Mouse (Mus musculus) lung, embryonic 15.5 days (tissue): ENCODE measurements around the gene Mcts2. TPM values are rescaled to one million over a fixed set of nuclear protein-coding genes. Genes with fewer than 3 reads are reported as not detected.
A peak's percentile ranks its signal among the peaks of the same experiment; 100 is the strongest.
"Not testable (repeated sequence)": the region's sequence is repeated elsewhere in the genome, so short reads cannot be mapped to it uniquely, and the experiment has no call there.

Experiments
- ATAC-seq: fragments of 200-750 bp; cut with Nextera tagmentation; 2 replicates; pipeline ENCODE4 v1.8.0; 2017; ENCODE audit warnings: moderate number of reproducible peaks, borderline replicate concordance; ENCODE audit not compliant: low FRiP score, low TSS enrichment; ENCODE audit errors: extremely low read depth
- H3K27ac ChIP-seq: fragments of 300-500 bp; sonication (generic); 2 replicates; pipeline ENCODE4 v1.5.1; 2015; ENCODE audit warnings: moderate library complexity, mild to moderate bottlenecking, inconsistent platforms
- H3K27me3 ChIP-seq: fragments of 300-500 bp; sonication (generic); 2 replicates; pipeline ENCODE4 v1.6.1; 2015; ENCODE audit warnings: inconsistent platforms
- H3K36me3 ChIP-seq: fragments of 300-500 bp; sonication (generic); 2 replicates; pipeline ENCODE4 v1.6.1; 2015; ENCODE audit warnings: inconsistent platforms
- H3K4me1 ChIP-seq: fragments of 300-500 bp; sonication (generic); 2 replicates; pipeline ENCODE4 v1.6.1; 2015; ENCODE audit warnings: inconsistent platforms
- H3K4me2 ChIP-seq: fragments of 300-500 bp; sonication (generic); 2 replicates; pipeline ENCODE4 v1.6.1; 2015; ENCODE audit warnings: inconsistent platforms, mild to moderate bottlenecking, moderate library complexity
- H3K4me3 ChIP-seq: fragments of 300-500 bp; sonication (generic); 2 replicates; pipeline ENCODE4 v1.5.1; 2015; ENCODE audit warnings: mild to moderate bottlenecking, inconsistent platforms
- H3K9ac ChIP-seq: fragments of 300-500 bp; sonication (generic); 2 replicates; pipeline ENCODE4 v1.6.1; 2015; ENCODE audit warnings: inconsistent platforms
- H3K9me3 ChIP-seq: fragments of 300-500 bp; sonication (generic); 2 replicates; pipeline ENCODE4 v1.6.1; 2016; ENCODE audit warnings: inconsistent platforms
- WGBS: fragments of 180-500 bp; shearing (Covaris S2); methylation state at CpG from one replicate; pipeline ENCODE4 v1.1.7; 2015; 5-methylcytosine and 5-hydroxymethylcytosine counted together
- polyA plus RNA-seq: library from polyadenylated mRNA; unstranded; fragments of >200 nt; fragmentation: Nextera tagmentation; extraction: Ambion mirVana; gene quantifications from 2 replicates; pipeline ENCODE4 v1.2.1, GENCODE M21; 2015

The Mcts2 gene
- polyA plus RNA-seq = 27.1 and 28.5 TPM in 2 replicates

GRCm38 (mm10) chr2:152686806-152687267, at the start of gene Mcts2:
Gene Mcts2, plus strand, starts transcription at chr2:152687035.
- Histone ChIP-seq H3K4me2 (peak within 1 kb of the TSS; percentile 55), H3K27me3 (no peaks in the 10 kb centered on the region), H3K36me3 (peaks cover 90% of the 10 kb centered on the region), H3K27ac (peak within 1 kb of the TSS; percentile 51), H3K9ac (peak within 1 kb of the TSS; percentile 23), H3K4me3 (peak within 1 kb of the TSS; percentile 47), H3K4me1 (peaks cover 6% of the 10 kb centered on the region; the same call in 1 of the 2 replicates), H3K9me3 (no peaks in the 10 kb centered on the region)
- peak; percentile 95 for ATAC-seq
- 48% methylated on average over 45 of the region's 45 CpGs for WGBS

- no peak for ATAC-seq
- peaks cover 36% of the 10 kb centered on the region for H3K4me1 ChIP-seq
- no peaks in the 10 kb centered on the region; the same call in 1 of the 2 replicates for H3K27me3 ChIP-seq
- no peak overlapping the region for H3K9ac ChIP-seq
- H3K36me3 ChIP-seq = no peaks in the 10 kb centered on the region
- no peak overlapping the region for H3K4me2 ChIP-seq
- peak overlapping the region; percentile 93 for H3K27ac ChIP-seq
- no peak overlapping the region for H3K4me3 ChIP-seq
- WGBS = 72% methylated on average over 4 of the region's 4 CpGs
- H3K9me3 ChIP-seq = no peaks in the 10 kb centered on the region
Measured at GRCm38 (mm10) chr2:152637381-152637780, 49.5 kb upstream of the Mcts2 start.

- Histone ChIP-seq H3K9me3 (no peaks in the 10 kb centered on the region), H3K4me1 (peaks cover 28% of the 10 kb centered on the region), H3K27ac (peak overlapping the region; percentile 67; the same call in 1 of the 2 replicates), H3K36me3 (no peaks in the 10 kb centered on the region), H3K4me2 (no peak overlapping the region), H3K9ac (no peak overlapping the region), H3K27me3 (no peaks in the 10 kb centered on the region; the same call in 1 of the 2 replicates), H3K4me3 (no peak overlapping the region)
- ATAC-seq = no peak
- WGBS = 46% methylated on average over 6 of the region's 6 CpGs
Measured at GRCm38 (mm10) chr2:152638865-152639264, 48.0 kb upstream of the Mcts2 start.

GRCm38 (mm10) chr2:152639406-152640113, 47.3 kb upstream of the Mcts2 start:
- no peaks in the 10 kb centered on the region for H3K9me3 ChIP-seq
- no peak overlapping the region for H3K4me3 ChIP-seq
- H3K27ac ChIP-seq = peak overlapping the region; percentile 67
- H3K4me1 ChIP-seq = peaks cover 28% of the 10 kb centered on the region
- no peaks in the 10 kb centered on the region for H3K27me3 ChIP-seq
- no peak for ATAC-seq
- H3K9ac ChIP-seq = no peak overlapping the region
- H3K4me2 ChIP-seq = no peak overlapping the region
- no peaks in the 10 kb centered on the region for H3K36me3 ChIP-seq
- WGBS = 16% methylated on average over 11 of the region's 11 CpGs

DNA sequence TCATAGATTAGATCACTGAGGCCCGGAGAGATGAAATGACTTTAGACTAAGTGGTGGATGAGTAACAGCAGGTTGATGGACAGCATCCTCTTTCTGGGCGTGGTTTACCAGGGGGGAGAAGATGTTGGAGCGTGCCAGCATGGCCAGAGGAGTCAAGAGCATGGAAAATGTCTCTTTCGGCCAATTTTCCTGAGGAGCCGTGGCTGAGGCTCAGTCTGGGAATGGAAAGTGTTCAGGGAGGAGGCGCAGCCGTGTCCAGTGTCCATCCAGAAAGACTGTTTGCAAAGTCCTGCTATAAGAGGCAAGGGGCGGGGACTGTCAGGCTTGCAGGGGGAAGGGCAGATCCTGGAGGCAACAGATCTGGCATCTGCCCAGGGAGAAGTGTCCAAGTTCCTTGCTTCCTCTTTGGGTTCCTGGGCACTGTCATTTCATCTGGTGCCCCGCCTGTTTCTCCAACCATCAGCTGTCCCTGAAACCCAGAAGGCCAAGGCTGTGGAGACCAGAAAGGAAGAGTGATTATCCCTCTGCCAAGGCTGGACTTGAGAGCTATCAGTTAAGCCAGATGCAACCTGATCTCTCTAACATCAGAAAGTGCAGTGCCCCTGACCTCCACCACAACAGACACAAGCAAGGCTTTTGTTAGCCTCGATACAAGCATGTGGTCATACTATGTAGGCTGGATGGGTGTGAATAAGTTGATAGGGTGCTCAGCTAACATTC, 33.8 kb upstream of the Mcts2 start:
- H3K27me3 ChIP-seq = no peaks in the 10 kb centered on the region
- H3K9me3 ChIP-seq = no peaks in the 10 kb centered on the region
- no peak overlapping the region for H3K9ac ChIP-seq
- 0 out of 2 replicates have a peak, but pooled peaks cover 5% of the 10 kb centered on the region for H3K4me1 ChIP-seq
- peak; percentile 80 for ATAC-seq
- H3K36me3 ChIP-seq = no peaks in the 10 kb centered on the region
- no peak overlapping the region for H3K4me3 ChIP-seq
- WGBS = 32% methylated on average over 10 of the region's 10 CpGs
- no peak overlapping the region for H3K27ac ChIP-seq
- H3K4me2 ChIP-seq = no peak overlapping the region

- no peaks in the 10 kb centered on the region for H3K36me3 ChIP-seq
- WGBS = 33% methylated on average over 14 of the region's 14 CpGs
- 0 out of 2 replicates have a peak, but pooled peaks cover 5% of the 10 kb centered on the region for H3K4me1 ChIP-seq
- H3K4me2 ChIP-seq = no peak overlapping the region
- H3K9me3 ChIP-seq = no peaks in the 10 kb centered on the region
- no peak overlapping the region for H3K4me3 ChIP-seq
- H3K9ac ChIP-seq = no peak overlapping the region
- no peak for ATAC-seq
- no peak overlapping the region for H3K27ac ChIP-seq
- H3K27me3 ChIP-seq = no peaks in the 10 kb centered on the region
Measured at GRCm38 (mm10) chr2:152653874-152654715, 32.7 kb upstream of the Mcts2 start.

DNA sequence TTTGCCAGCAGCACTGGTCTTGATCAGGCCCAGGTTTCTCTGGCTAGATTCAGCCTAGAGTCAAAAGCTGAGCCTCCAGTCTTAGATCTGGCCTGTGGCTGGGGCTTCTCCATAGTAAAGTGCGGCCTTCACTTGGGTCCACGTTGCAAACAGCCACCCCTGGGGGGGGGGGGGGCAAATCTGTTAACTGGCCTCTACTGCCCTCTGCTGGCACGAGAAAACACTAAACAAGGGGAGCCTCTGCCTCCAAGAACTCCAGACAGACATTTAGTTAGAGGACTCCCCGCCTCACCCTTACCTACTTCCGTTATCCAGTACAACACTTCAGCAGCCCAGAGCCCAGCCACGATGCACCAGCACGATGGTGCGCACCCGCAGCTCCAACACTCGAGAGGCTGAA, 29.4 kb upstream of the Mcts2 start:
- H3K4me1 ChIP-seq = 0 out of 2 replicates have a peak, but pooled peaks cover 5% of the 10 kb centered on the region
- 50% methylated on average over 10 of the region's 10 CpGs for WGBS
- no peak overlapping the region for H3K4me3 ChIP-seq
- H3K27me3 ChIP-seq = no peaks in the 10 kb centered on the region
- H3K9me3 ChIP-seq = no peaks in the 10 kb centered on the region
- no peak overlapping the region for H3K27ac ChIP-seq
- H3K9ac ChIP-seq = no peak overlapping the region
- ATAC-seq = no peak
- H3K4me2 ChIP-seq = no peak overlapping the region
- H3K36me3 ChIP-seq = no peaks in the 10 kb centered on the region

GRCm38 (mm10) chr2:152661163-152661562, 25.7 kb upstream of the Mcts2 start:
- H3K9ac ChIP-seq = no peak overlapping the region
- ATAC-seq = no peak
- 74% methylated on average over 6 of the region's 6 CpGs for WGBS

GRCm38 (mm10) chr2:152666191-152666590, 20.6 kb upstream of the Mcts2 start:
- peaks cover 14% of the 10 kb centered on the region for H3K4me1 ChIP-seq
- H3K36me3 ChIP-seq = not testable (repeated sequence)

More at GRCm38 (mm10) chr2:152661163-152661562, 25.7 kb upstream of the Mcts2 start:
- Histone ChIP-seq H3K4me2 (no peak overlapping the region), H3K36me3 (no peaks in the 10 kb centered on the region), H3K4me1 (no peaks in the 10 kb centered on the region), H3K27me3 (peaks cover 4% of the 10 kb centered on the region; the same call in 1 of the 2 replicates), H3K4me3 (no peak overlapping the region), H3K9me3 (no peaks in the 10 kb centered on the region), H3K27ac (no peak overlapping the region)

DNA sequence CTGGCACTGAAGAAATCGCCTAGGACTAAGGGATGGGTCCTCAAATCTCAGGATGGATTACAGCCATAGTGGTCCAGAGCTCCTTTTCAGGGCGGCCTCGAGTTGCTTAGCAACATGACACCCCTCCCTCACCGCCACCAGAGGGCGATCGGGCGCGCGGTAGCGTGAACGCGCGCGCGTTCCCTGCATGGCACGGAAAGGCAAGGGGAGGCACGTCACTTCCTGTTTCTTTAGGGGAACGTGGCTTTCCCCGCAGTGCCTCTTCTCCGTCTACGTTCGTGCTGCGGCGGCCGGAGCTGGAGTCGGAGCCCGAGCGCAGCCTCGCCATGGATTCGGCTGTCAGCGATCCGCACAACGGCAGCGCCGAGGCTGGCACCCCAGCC, 17.6 kb upstream of the Mcts2 start, which contains the start of gene H13:
H13 (plus strand) TSS at position 206 of the 383 bp plus-strand sequence.
- Histone ChIP-seq H3K9ac (peak within 1 kb of the TSS; percentile 96), H3K36me3 (peaks cover 8% of the 10 kb centered on the region; the same call in 1 of the 2 replicates), H3K27ac (peak within 1 kb of the TSS; percentile 92), H3K4me3 (peak within 1 kb of the TSS; percentile 94), H3K9me3 (no peaks in the 10 kb centered on the region), H3K4me1 (peaks cover 35% of the 10 kb centered on the region), H3K27me3 (peaks cover 4% of the 10 kb centered on the region; the same call in 1 of the 2 replicates), H3K4me2 (peak within 1 kb of the TSS; percentile 80)
- under 1% methylated on average over 35 of the region's 35 CpGs for WGBS
- ATAC-seq = peak; percentile 75; the same call in 1 of the 2 replicates

More at GRCm38 (mm10) chr2:152666191-152666590, 20.6 kb upstream of the Mcts2 start:
- H3K27me3 ChIP-seq, H3K9ac ChIP-seq, H3K4me3 ChIP-seq, H3K9me3 ChIP-seq, H3K4me2 ChIP-seq, ATAC-seq, H3K27ac ChIP-seq: not testable (repeated sequence)
- 59% methylated on average over 3 of the region's 3 CpGs for WGBS
